Mouse (Mus musculus): ENCODE results near the gene 2210016L21Rik.

Gene 2210016L21Rik

GRCm38 (mm10) chr5:114978473-114978872 is 36.5 kb downstream of the 2210016L21Rik start:
- no peak for DNase-seq (ENCODE audit: low read depth, low spot score)

DNA sequence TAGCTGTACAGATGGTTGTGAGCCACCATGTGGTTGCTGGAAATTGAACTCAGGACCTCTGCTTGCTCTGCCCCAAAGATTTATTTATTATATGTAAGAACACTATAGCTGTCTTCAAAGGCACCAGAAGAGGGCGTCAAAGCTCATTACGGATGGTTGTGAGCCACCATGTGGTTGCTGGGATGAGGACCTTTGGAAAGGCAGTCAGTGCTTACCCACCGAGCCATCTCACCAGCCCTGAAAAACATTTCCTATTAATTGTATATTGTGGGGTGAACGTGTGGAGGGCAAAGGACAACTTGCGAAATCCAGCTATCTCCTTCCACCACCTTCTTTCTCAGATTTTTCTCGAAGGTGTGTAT is 36.9 kb downstream of the 2210016L21Rik start:
- peak; percentile 90 for DNase-seq (ENCODE audit: low read depth, low spot score)

- peak; percentile 89 for DNase-seq (ENCODE audit: low read depth, low spot score)
These were observed 37.5 kb downstream of the 2210016L21Rik start for GRCm38 (mm10) chr5:114979250-114980121.

- peak; percentile 61 for DNase-seq (ENCODE audit: low read depth, low spot score)
These were observed 38.3 kb downstream of the 2210016L21Rik start for GRCm38 (mm10) chr5:114980122-114980748.

DNA sequence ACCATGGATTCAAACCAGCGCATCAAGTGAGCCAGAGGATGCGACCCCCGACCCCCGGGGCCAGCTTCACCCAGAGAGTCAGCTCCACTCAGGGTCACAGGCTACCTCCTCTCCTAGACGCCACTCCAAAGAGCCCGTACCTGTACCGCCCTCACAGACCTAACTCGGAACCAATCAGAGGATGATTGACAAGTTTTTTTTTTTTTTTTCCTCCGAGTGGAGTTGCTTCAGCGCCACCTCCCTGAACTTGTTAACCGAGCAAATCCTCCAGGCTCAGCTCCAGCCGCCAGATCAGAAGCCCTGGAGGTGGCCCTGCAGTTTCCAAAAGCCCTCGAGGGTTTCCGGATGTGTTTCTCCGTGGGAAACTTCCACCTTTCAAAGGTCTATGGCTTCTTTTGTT is 40.0 kb downstream of the 2210016L21Rik start:
- DNase-seq (ENCODE audit: low read depth, low spot score): peak; percentile 70

DNA sequence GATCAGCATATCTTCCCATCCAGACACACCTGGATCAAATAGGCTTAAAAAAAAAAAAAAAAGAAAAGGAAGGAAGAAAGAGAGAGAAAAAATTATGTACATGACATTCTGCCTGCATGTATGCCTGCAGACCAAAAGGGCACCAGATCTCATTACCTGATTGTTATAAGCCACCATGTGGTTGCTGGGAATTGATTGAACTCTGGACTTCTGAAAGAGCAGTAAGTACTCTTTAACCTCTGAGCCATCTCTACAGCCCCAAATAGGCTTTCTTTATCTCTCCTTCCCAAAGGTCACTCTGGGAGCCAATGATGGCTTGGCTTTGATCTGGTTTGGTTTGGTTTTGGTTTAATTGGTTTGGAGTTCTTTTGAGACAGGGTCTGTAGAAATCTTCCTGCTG is 43.1 kb downstream of the 2210016L21Rik start:
- DNase-seq (ENCODE audit: low read depth, low spot score): peak; percentile 42

- DNase-seq (ENCODE audit: low read depth, low spot score): peak; percentile 52
These were observed 54.5 kb downstream of the 2210016L21Rik start for GRCm38 (mm10) chr5:114996447-114996846.

DNA sequence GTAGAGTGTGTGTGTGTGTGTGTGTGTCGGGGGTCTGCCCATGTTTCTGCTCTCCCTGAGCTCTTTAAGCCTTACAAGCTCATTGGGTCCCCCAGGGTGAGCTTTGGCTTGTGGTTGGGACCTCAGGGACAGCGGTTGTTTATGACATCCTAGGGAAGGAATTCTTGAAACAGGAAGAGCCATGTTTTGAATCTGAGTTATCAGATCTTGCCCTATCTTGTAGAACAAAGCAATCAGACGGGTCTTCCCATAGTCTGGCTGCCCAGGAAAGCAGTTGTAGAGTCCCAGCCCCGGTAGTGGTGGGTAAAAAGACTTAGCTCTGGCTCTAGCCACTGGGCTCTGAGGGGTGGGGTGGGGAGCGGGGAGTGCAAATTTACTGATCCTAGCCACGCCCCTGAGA is 55.4 kb downstream of the 2210016L21Rik start:
- DNase-seq (ENCODE audit: low read depth, low spot score): no peak
